Mouse (Mus musculus) brain, embryonic 14.5 days (tissue): ENCODE data around the gene Scd2.

Experiments
- CTCF ChIP-seq: fragments of 200-500 bp; IDR thresholded peaks from 2 replicates; pipeline ENCODE4 v1.5.1; 2012; ENCODE audit warnings: inconsistent platforms, mild to moderate bottlenecking, moderate library complexity, borderline replicate concordance; ENCODE audit not compliant: insufficient read depth, insufficient read length; ENCODE audit errors: extremely low read depth
- POLR2A ChIP-seq: fragments of 200-500 bp; IDR thresholded peaks from 2 replicates; pipeline ENCODE4 v1.6.1; 2012; ENCODE audit warnings: mild to moderate bottlenecking, inconsistent platforms, borderline replicate concordance; ENCODE audit not compliant: poor library complexity, insufficient read depth, insufficient read length, severe bottlenecking; ENCODE audit errors: extremely low read depth

DNA sequence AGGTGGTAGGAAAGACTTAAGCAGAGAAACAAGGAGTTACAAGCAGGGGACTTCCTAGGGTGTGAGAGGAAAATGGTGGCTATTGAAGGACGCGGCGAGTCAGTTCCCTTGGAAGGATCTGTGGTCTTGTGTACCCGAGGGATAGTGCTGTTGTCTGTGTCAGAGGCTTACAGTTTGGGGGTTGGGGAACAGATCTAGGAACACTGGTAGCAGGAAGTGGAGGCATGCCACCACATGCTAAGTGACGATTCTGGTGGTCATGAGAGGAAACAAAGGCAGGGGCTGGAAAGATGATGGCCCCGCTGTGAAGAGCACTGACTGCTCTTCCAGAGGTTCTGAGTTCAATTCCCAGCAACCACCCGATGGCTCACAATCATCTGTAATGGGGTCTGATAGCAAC is 7.0 kb downstream of the Scd2 start:
- TF ChIP-seq CTCF (no peak), POLR2A (no peak)
